Mouse (Mus musculus) adrenal gland, adult 18-20 months (tissue): ENCODE measurements around the gene Sh3rf1. TPM values are rescaled to one million over a fixed set of nuclear protein-coding genes. Genes with fewer than 3 reads are reported as not detected.

Experiments used
- DNase-seq, 2 experiments: peaks; one replicate each; pipeline ENCODE4 v3.0.0; 2021 to 2022; ENCODE audit warnings: low spot score in 2 of 2
- total RNA-seq, 2 experiments: library from RNA; stranded (reverse); gene quantifications; 1 replicate in 1 of 2; 2 replicates in 1 of 2; pipeline ENCODE4 v1.2.3; 2021

The Sh3rf1 gene
- total RNA-seq, 2 experiments from 2014 or later, result 5.3 to 9.9 TPM

- no peak for DNase-seq
Measured at GRCm38 (mm10) chr8:61316813-61317534, 93.3 kb downstream of the Sh3rf1 start.

- no peak for DNase-seq
Measured at GRCm38 (mm10) chr8:61317535-61318136, 94.0 kb downstream of the Sh3rf1 start.

- no peak for DNase-seq
Measured at GRCm38 (mm10) chr8:61321216-61321615, 97.5 kb downstream of the Sh3rf1 start.

GRCm38 (mm10) chr8:61321780-61322179, 98.1 kb downstream of the Sh3rf1 start:
- DNase-seq, result no peak

GRCm38 (mm10) chr8:61322462-61322861, 98.8 kb downstream of the Sh3rf1 start:
- DNase-seq, result no peak

- DNase-seq, result no peak
Measured at GRCm38 (mm10) chr8:61324363-61324914, 100.8 kb downstream of the Sh3rf1 start.

- DNase-seq, result no peak
Measured at GRCm38 (mm10) chr8:61325014-61325715, 101.5 kb downstream of the Sh3rf1 start.

GRCm38 (mm10) chr8:61326281-61326680, 102.6 kb downstream of the Sh3rf1 start:
- DNase-seq, result no peak

GRCm38 (mm10) chr8:61327333-61327732, 103.7 kb downstream of the Sh3rf1 start:
- DNase-seq, result no peak

- DNase-seq, result no peak
Measured at GRCm38 (mm10) chr8:61339629-61340028, 116.0 kb downstream of the Sh3rf1 start.

- DNase-seq, result no peak
Measured at GRCm38 (mm10) chr8:61340283-61340984, 116.8 kb downstream of the Sh3rf1 start.

GRCm38 (mm10) chr8:61341587-61342441, 118.1 kb downstream of the Sh3rf1 start:
- DNase-seq, result no peak

GRCm38 (mm10) chr8:61342473-61343026, 118.9 kb downstream of the Sh3rf1 start:
- DNase-seq, result no peak

GRCm38 (mm10) chr8:61344435-61344834, 120.8 kb downstream of the Sh3rf1 start:
- DNase-seq, result no peak

GRCm38 (mm10) chr8:61346941-61347340, 123.3 kb downstream of the Sh3rf1 start:
- no peak for DNase-seq

GRCm38 (mm10) chr8:61347526-61347925, 123.9 kb downstream of the Sh3rf1 start:
- no peak for DNase-seq

- DNase-seq, result no peak
Measured at GRCm38 (mm10) chr8:61348029-61348428, 124.4 kb downstream of the Sh3rf1 start.

- no peak for DNase-seq
Measured at GRCm38 (mm10) chr8:61348518-61348917, 124.8 kb downstream of the Sh3rf1 start.

- no peak for DNase-seq
Measured at GRCm38 (mm10) chr8:61350443-61350842, 126.8 kb downstream of the Sh3rf1 start.

GRCm38 (mm10) chr8:61351638-61352037, 128.0 kb downstream of the Sh3rf1 start:
- no peak for DNase-seq
